Mouse (Mus musculus): Measurements from ENCODE around the gene Camta2. TPM values are rescaled to one million over a fixed set of nuclear protein-coding genes. Genes with fewer than 3 reads are reported as not detected.

Camta2 gene
- polyA plus RNA-seq, 1 experiment: 22.6 TPM

GRCm38 (mm10) chr11:70679361-70679760 lies 8.5 kb downstream of the Camta2 start:
- Histone ChIP-seq H3K27me3 (replicated peaks) (no peaks in the 10 kb centered on the region), H3K9me3 (no peaks in the 10 kb centered on the region), H3K4me1 (peaks cover 57% of the 10 kb centered on the region), H3K4me3 (replicated peaks) (peak overlapping the region; percentile 2), H3K36me3 (replicated peaks; ENCODE audit: low read length) (peaks cover 98% of the 10 kb centered on the region)
- TF ChIP-seq GATA1 (IDR thresholded peaks at IDR 0.05; ENCODE audit: borderline replicate concordance, low read length) (no peak), FLI1 (IDR thresholded peaks at IDR 0.05; ENCODE audit: low read length) (no peak)

DNA sequence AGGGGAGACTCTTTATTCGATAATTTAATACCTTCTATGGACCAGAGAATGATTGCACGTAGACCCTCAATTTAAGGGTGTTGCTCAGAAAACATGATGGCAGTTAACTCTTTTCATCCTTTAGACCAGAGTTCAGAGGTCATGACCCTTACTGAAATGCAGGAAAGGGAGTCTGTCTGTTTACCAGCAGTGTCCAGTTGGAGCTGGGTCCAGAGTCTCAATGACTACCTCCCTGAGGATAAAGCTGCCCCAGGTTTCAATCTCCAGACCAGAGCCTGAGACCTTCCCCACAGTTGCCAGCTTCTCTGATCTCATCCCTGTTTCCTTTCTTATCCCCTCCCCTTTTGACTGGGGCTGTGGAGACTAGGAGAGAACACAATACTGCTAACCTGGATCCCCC lies 9.3 kb downstream of the Camta2 start:
- H3K36me3 ChIP-seq (replicated peaks; ENCODE audit: low read length): peaks cover 98% of the 10 kb centered on the region
- no peak overlapping the region for H3K4me3 ChIP-seq (replicated peaks)
- TF ChIP-seq GATA1 (IDR thresholded peaks at IDR 0.05; ENCODE audit: borderline replicate concordance, low read length) (no peak), FLI1 (IDR thresholded peaks at IDR 0.05; ENCODE audit: low read length) (no peak)

GRCm38 (mm10) chr11:70678092-70678491 lies 9.8 kb downstream of the Camta2 start:
- H3K4me3 ChIP-seq (replicated peaks): no peak overlapping the region
- no peak for TF ChIP-seq FLI1 (IDR thresholded peaks at IDR 0.05; ENCODE audit: low read length)
- no peak for TF ChIP-seq GATA1 (IDR thresholded peaks at IDR 0.05; ENCODE audit: borderline replicate concordance, low read length)
- H3K27me3 ChIP-seq (replicated peaks): no peaks in the 10 kb centered on the region
- no peaks in the 10 kb centered on the region for H3K9me3 ChIP-seq
- peaks cover 95% of the 10 kb centered on the region for H3K36me3 ChIP-seq (replicated peaks; ENCODE audit: low read length)
- peaks cover 53% of the 10 kb centered on the region for H3K4me1 ChIP-seq

More for the DNA sequence above, 9.3 kb downstream of the Camta2 start:
- Histone ChIP-seq H3K4me1 (peaks cover 58% of the 10 kb centered on the region), H3K9me3 (no peaks in the 10 kb centered on the region), H3K27me3 (replicated peaks) (no peaks in the 10 kb centered on the region)

- Histone ChIP-seq H3K9me3 (no peaks in the 10 kb centered on the region), H3K27me3 (replicated peaks) (no peaks in the 10 kb centered on the region), H3K36me3 (replicated peaks; ENCODE audit: low read length) (peaks cover 89% of the 10 kb centered on the region), H3K4me3 (replicated peaks) (no peak overlapping the region), H3K4me1 (peaks cover 53% of the 10 kb centered on the region)
- TF ChIP-seq FLI1 (IDR thresholded peaks at IDR 0.05; ENCODE audit: low read length) (no peak), GATA1 (IDR thresholded peaks at IDR 0.05; ENCODE audit: borderline replicate concordance, low read length) (no peak)
Observed at GRCm38 (mm10) chr11:70674501-70674900, 13.4 kb downstream of the Camta2 start.

DNA sequence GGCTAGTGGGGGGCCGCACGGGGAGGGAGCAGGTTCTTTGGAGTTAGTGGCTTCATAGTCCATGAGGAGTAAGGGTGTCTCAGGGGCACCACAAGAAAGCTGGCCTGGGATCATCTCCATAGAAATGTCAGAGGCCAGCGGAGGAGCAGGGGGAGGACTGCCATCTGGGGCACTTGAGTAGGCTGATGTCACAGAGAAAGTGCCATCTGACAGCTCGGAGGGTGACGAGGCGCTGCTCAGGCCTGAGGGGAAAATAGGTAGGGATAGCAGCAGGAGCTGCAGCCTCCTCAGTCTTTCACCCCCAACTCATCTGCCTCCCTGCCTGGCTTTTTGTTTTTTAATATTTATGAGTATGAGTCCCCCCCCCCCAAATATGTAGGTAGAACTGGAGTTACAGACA lies 13.9 kb downstream of the Camta2 start:
- TF ChIP-seq GATA1 (IDR thresholded peaks at IDR 0.05; ENCODE audit: borderline replicate concordance, low read length): no peak
- Histone ChIP-seq H3K36me3 (replicated peaks; ENCODE audit: low read length) (peaks cover 84% of the 10 kb centered on the region), H3K27me3 (replicated peaks) (no peaks in the 10 kb centered on the region), H3K9me3 (no peaks in the 10 kb centered on the region), H3K4me1 (peaks cover 51% of the 10 kb centered on the region), H3K4me3 (replicated peaks) (no peak overlapping the region)

DNA sequence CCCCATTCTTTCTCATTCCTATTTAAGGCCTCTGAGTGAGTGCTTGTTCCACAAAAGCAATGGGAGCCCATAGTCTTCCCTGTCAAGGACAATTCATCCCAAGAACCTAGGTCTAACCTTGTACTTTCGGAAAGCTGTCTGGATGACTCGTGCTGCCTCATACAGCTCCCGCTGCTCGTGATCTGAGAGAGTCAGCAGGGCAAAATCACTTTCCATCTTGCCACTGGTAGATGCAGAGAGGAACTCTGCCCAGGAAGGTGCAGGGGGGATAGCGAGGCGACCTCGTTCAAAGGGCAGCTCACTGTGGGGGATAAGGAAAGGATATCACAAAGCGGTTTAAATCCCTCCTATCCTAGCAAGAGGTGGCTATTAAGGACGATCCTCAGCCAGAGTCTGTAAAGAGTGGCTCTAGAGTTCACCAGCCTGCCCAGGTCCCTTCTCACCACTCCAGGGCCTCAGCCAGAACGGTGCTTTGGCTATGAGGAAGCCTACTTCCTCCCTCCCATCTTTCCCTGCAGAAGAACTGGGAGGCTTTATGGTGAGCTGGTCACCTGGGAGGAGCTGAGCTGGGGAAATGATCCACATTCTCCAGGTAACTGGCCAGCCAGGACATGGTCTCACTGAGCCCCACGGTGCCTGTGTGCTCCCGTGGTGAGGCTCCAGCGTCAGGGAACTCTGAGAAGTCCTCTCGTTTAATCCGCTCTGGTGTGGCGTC lies 16.4 kb downstream of the Camta2 start:
- Histone ChIP-seq H3K4me3 (replicated peaks) (no peak overlapping the region), H3K4me1 (peaks cover 65% of the 10 kb centered on the region), H3K9me3 (no peaks in the 10 kb centered on the region), H3K36me3 (replicated peaks; ENCODE audit: low read length) (peaks cover 73% of the 10 kb centered on the region), H3K27me3 (replicated peaks) (no peaks in the 10 kb centered on the region)
- no peak for TF ChIP-seq FLI1 (IDR thresholded peaks at IDR 0.05; ENCODE audit: low read length)
- no peak for TF ChIP-seq GATA1 (IDR thresholded peaks at IDR 0.05; ENCODE audit: borderline replicate concordance, low read length)

DNA sequence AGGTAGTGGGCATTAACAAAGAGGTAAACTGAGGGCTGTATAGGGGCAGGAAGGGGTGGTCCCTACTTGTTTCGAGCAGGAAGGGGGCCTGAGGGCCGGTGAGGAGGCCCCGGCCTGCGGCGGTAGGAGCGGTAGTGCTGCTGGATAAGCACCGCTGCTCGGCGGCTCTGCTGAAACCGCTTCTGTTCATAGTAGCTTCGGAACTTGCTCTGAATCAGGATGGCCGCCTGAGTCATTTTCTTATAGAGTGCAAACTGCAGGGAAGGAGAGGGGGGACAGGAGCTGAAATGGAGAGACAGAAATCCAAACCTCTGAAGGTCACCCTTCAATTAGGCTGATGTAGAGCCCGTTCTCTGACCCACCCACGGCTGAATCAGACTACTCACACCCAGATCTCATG lies 17.4 kb downstream of the Camta2 start:
- peaks cover 73% of the 10 kb centered on the region for H3K36me3 ChIP-seq (replicated peaks; ENCODE audit: low read length)
- peak overlapping the region; percentile 97 for H3K4me3 ChIP-seq (replicated peaks)
- H3K27me3 ChIP-seq (replicated peaks): no peaks in the 10 kb centered on the region
- no peaks in the 10 kb centered on the region for H3K9me3 ChIP-seq
- no peak for TF ChIP-seq GATA1 (IDR thresholded peaks at IDR 0.05; ENCODE audit: borderline replicate concordance, low read length)
- no peak for TF ChIP-seq FLI1 (IDR thresholded peaks at IDR 0.05; ENCODE audit: low read length)
- peaks cover 67% of the 10 kb centered on the region for H3K4me1 ChIP-seq

DNA sequence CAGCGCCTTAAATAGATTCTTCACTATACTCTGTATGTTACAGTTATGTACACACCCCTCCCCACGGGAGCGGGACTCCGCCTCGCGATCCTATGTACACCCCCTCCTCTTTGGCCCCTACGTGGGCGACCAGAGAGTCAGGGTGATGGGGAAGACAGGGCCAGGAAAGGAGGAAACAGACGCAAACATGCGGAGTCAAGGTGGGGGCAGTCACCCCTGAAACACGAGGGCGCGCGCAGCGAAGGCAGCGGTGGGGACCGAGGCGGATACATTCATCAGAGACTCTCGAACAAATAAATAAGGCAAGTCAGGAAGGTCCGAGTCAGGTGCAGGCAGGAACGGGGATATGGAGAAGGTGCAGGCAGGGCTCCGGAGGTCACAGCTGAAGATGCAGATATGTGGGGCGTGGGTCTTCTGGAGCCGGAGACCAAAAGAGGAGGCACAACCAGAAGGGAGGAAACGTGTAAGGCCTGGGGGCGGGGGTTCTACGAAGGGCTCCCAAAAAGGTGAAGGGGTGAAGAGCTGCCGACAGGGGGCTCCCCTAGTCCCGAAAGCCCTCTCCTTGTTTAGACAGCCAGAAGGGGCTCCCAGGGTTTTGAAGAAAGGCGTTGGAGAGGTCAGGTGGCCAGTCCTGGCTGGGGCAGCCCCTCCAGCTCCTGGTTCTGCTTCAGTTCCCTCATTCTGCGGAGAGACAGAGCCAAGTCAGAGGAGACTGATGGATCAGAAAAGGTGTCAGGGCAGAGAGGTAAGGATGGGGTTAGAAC lies 18.1 kb downstream of the Camta2 start:
- no peaks in the 10 kb centered on the region for H3K9me3 ChIP-seq
- H3K4me1 ChIP-seq: peaks cover 74% of the 10 kb centered on the region
- TF ChIP-seq FLI1 (IDR thresholded peaks at IDR 0.05; ENCODE audit: low read length) (no peak), GATA1 (IDR thresholded peaks at IDR 0.05; ENCODE audit: borderline replicate concordance, low read length) (no peak)
- peaks cover 73% of the 10 kb centered on the region for H3K36me3 ChIP-seq (replicated peaks; ENCODE audit: low read length)
- peak overlapping the region; percentile 97 for H3K4me3 ChIP-seq (replicated peaks)
- no peaks in the 10 kb centered on the region for H3K27me3 ChIP-seq (replicated peaks)

DNA sequence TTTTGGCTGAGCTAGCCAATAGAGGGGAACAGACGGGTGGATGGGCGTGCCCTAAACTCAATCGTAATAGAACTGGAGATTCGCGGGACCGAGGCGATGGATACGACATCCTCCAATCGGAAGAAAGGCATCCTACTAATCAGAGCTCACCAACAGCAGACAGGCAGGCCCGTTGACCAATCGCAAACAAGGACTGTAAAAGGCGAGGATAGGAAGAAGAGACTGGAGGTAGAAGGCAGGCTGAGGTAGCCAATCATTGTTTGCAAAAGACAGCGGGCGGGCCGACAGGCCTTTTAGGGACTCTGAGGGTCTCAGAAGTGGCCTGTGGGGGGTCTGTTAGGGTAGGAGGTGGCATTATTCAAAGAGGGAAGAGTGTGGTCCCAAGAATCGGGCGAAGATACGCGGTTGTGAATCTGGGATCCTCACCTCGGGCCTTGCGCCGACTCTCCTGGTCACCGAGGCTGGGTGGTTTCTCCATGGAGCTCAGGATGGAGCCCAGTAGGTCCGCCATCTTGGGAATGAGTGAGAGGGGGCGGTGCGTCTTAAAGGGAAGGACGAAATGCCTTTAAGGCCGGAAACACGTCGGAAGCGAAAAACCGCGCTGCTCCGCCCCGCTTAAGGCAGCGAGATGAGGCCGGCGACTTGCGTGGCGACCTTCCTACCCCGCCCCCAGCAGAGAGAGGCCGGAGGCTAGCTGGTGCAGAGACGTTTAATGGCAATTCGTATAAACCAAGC lies 19.0 kb downstream of the Camta2 start, which contains the start of gene Spag7:
Gene Spag7 (minus strand): TSS at position 646 of the 735 bp plus-strand sequence.
- peaks cover 73% of the 10 kb centered on the region for H3K36me3 ChIP-seq (replicated peaks; ENCODE audit: low read length)
- no peak for TF ChIP-seq GATA1 (IDR thresholded peaks at IDR 0.05; ENCODE audit: borderline replicate concordance, low read length)
- 0 out of 2 replicates have a peak, but pooled peaks have one; percentile 38 for TF ChIP-seq FLI1 (IDR thresholded peaks at IDR 0.05; ENCODE audit: low read length)
- peak within 1 kb of the TSS; percentile 97 for H3K4me3 ChIP-seq (replicated peaks)
- H3K9me3 ChIP-seq: no peaks in the 10 kb centered on the region
- no peaks in the 10 kb centered on the region for H3K27me3 ChIP-seq (replicated peaks)
- H3K4me1 ChIP-seq: peaks cover 74% of the 10 kb centered on the region

Measured in megakaryocyte, embryonic 14.5 days (primary cell).